In the genomic region with DNA sequence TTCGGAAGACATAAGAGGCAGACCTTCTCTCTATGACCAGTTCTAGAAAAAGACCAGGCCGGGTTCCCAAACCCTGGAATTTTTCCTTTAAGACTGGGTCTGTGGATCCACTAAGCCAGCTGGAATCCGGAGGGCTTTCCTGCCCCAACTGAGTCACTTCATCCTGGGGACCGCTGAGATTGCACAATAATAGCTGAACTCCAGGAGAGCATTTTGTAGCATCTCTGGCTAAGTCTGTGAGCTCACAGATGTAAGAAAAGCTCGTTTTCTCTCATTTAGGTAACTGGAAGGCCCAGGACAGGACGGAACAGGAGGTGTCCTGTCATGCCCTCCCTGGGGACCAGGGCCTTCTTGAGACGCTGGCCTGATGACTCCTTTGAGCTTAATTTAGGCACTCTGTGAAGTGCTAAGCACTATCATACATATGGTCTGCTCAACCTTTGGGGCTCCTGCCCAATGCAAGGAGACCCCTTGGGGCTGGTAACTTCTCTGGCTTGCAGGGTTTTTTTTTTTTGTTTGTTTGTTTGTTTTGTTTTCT, we compare ENCODE assay signal across 9 mouse cellular contexts. TPM values are rescaled to one million over a fixed set of nuclear protein-coding genes. Genes with fewer than 3 reads are reported as not detected.
DNase-seq lines count a peak whose midpoint lies in the region; ATAC-seq and TF ChIP-seq lines count a peak whose summit lies in the region.
"Had no signal": no experiment of that assay in that cellular context is flagged by ENCODE, and none has a peak within 500 bp of the region (broad histone marks: within the 10 kb centered on the region; RNA-seq: fewer than 3 reads in every experiment).

No protein-coding gene starts in this region.

- 26% methylated on average over 7 of the region's 7 CpGs for WGBS in forebrain, postnatal 0 days
- 19% methylated on average over 7 of the region's 7 CpGs for WGBS in liver, embryonic 11.5 days

- H3K4me2 ChIP-seq in forebrain, postnatal 0 days (ENCODE audit: low read depth), result peak overlapping the region; percentile 56; the same call in 1 of the 2 replicates
- H3K4me2 ChIP-seq in liver, embryonic 11.5 days, result peak overlapping the region; percentile 58

- H3K4me1 ChIP-seq in forebrain, postnatal 0 days (ENCODE audit: insufficient read depth), result peaks cover 31% of the 10 kb centered on the region
- peaks cover 58% of the 10 kb centered on the region for H3K4me1 ChIP-seq in liver, embryonic 11.5 days (replicated peaks; ENCODE audit: control insufficient read depth, insufficient read depth, low read length)

- H3K27me3 ChIP-seq in C2C12 (ENCODE audit: control insufficient read depth, insufficient read depth, insufficient read length), result no peaks in the 10 kb centered on the region
- no peaks in the 10 kb centered on the region for H3K27me3 ChIP-seq in forebrain, postnatal 0 days (ENCODE audit: insufficient read depth, low read length)
- H3K27me3 ChIP-seq in liver, embryonic 11.5 days (replicated peaks; ENCODE audit: control insufficient read depth, insufficient read depth, low read length), result no peaks in the 10 kb centered on the region

- no peak for ATAC-seq in forebrain, postnatal 0 days
- ATAC-seq in liver, embryonic 11.5 days (replicated peaks; ENCODE audit: low FRiP score), result no peak
- no peak for ATAC-seq in megakaryocyte-erythroid progenitor cell, adult 5-6 weeks (replicated peaks; ENCODE audit: low FRiP score, low TSS enrichment, poor library complexity, severe bottlenecking)

- no peak overlapping the region for H3K4me3 ChIP-seq in C2C12 (ENCODE audit: insufficient read depth, poor library complexity, severe bottlenecking)
- H3K4me3 ChIP-seq in forebrain, postnatal 0 days (ENCODE audit: low read depth, low read length), result no peak overlapping the region
- H3K4me3 ChIP-seq in liver, embryonic 11.5 days (ENCODE audit: low read depth, low read length), result 0 out of 2 replicates have a peak overlapping the region, but pooled peaks have one; percentile 27

- H3K79me2 ChIP-seq in C2C12 (ENCODE audit: control insufficient read depth, insufficient read depth), result no peaks in the 10 kb centered on the region

- H3K27ac ChIP-seq in forebrain, postnatal 0 days (ENCODE audit: low read depth, low read length), result peak overlapping the region; percentile 73
- H3K27ac ChIP-seq in liver, embryonic 11.5 days (ENCODE audit: low read depth, low read length), result 0 out of 2 replicates have a peak overlapping the region, but pooled peaks have one; percentile 14

- no peak for TF ChIP-seq CTCF in C2C12 (IDR thresholded peaks at IDR 0.05; ENCODE audit: control insufficient read depth, insufficient read depth, insufficient read length)
- TF ChIP-seq CTCF in forebrain, postnatal 0 days (IDR thresholded peaks at IDR 0.05; ENCODE audit: low read depth), result no peak

- H3ac ChIP-seq in C2C12 (ENCODE audit: control insufficient read depth, insufficient read length, low read depth), result no peak overlapping the region

- peak; percentile 41 for DNase-seq in gastrocnemius, postnatal 14 days
- no peak for DNase-seq in gastrocnemius, postnatal 10 days
- no peak for DNase-seq in forebrain, postnatal 0 days
- DNase-seq in liver, embryonic 11.5 days (ENCODE audit: low spot score), result no peak
- no peak for DNase-seq in retina, postnatal 1 day
- no peak for DNase-seq in left cerebral cortex, postnatal 4 days

- no peaks in the 10 kb centered on the region for H3K9me3 ChIP-seq in forebrain, postnatal 0 days (ENCODE audit: low read length)
- no peaks in the 10 kb centered on the region for H3K9me3 ChIP-seq in liver, embryonic 11.5 days (ENCODE audit: control insufficient read depth, low read length)

- H3K9ac ChIP-seq in forebrain, postnatal 0 days, result 0 out of 2 replicates have a peak overlapping the region, but pooled peaks have one; percentile 25
- no peak overlapping the region for H3K9ac ChIP-seq in liver, embryonic 11.5 days (ENCODE audit: low read depth, low read length)

- no peaks in the 10 kb centered on the region for H3K36me3 ChIP-seq in C2C12 (ENCODE audit: control insufficient read depth, insufficient read depth)
- H3K36me3 ChIP-seq in forebrain, postnatal 0 days (ENCODE audit: insufficient read depth), result no peaks in the 10 kb centered on the region
- no peaks in the 10 kb centered on the region for H3K36me3 ChIP-seq in liver, embryonic 11.5 days (ENCODE audit: control insufficient read depth, insufficient read depth, low read length)
- H3K36me3 ChIP-seq: G1E had no signal

- no peaks in the 10 kb centered on the region for H3K79me3 ChIP-seq in C2C12 (ENCODE audit: low read depth)

- intact Hi-C loops in gastrocnemius, postnatal 14 days (cut with DNase I; ENCODE audit: low total_unique reads), result no loop called here
- intact Hi-C loops in left cerebral cortex, postnatal 4 days (cut with DNase I), result no loop called here

TF ChIP-seq in C2C12, 6 proteins besides CTCF, POLR2A, EP300 and RAD21:
- TF ChIP-seq CEBPB (IDR thresholded peaks at IDR 0.05; ENCODE audit: low read depth), result peak; percentile 99
- TF ChIP-seq FOSL1 (IDR thresholded peaks at IDR 0.05; ENCODE audit: insufficient read depth, low read length, poor library complexity, severe bottlenecking), result no peak
- no peak for TF ChIP-seq USF1 (IDR thresholded peaks at IDR 0.05; ENCODE audit: low read depth)
TF ChIP-seq in C2C12: peak in this region for 1.

RNA-seq across cellular contexts. Expression of a gene that starts 16.6 kb away (rescaled TPM):
- total RNA-seq in gastrocnemius, postnatal 14 days (2021), result 1 to 10 TPM; 4.9 to 6.6 TPM
- total RNA-seq in gastrocnemius, postnatal 10 days (2021), result 1 to 10 TPM; 4.0 to 4.8 TPM
- polyA plus RNA-seq in C2C12 (2012; fragmentation: generic; extraction: Trizol), result 0.46 TPM
- total RNA-seq in forebrain, postnatal 0 days (2014; rRNA removed), result 16.8 and 24.2 TPM in 2 replicates
- polyA plus RNA-seq in forebrain, postnatal 0 days (2015; fragmentation: Nextera tagmentation; extraction: Ambion mirVana), result 11.1 and 16.1 TPM in 2 replicates
- polyA plus RNA-seq in liver, embryonic 11.5 days (2014; fragmentation: Nextera tagmentation; extraction: Ambion mirVana), result 6.5 and 6.7 TPM in 2 replicates
- total RNA-seq in megakaryocyte-erythroid progenitor cell, adult 5-6 weeks (2014; fragmentation: Nextera tagmentation), result 5.4 and 8.5 TPM in 2 replicates
- total RNA-seq in megakaryocyte-erythroid progenitor cell, adult 5-6 weeks (2017), result 5.1 and 9.6 TPM in 2 replicates
- total RNA-seq in left cerebral cortex, postnatal 4 days (2021), result 10 to 100 TPM; 18.5 to 20.0 TPM
- polyA plus RNA-seq: G1E had no signal

RNA-seq across cellular contexts. Expression of a gene that starts 55.3 kb away (rescaled TPM):
- total RNA-seq in gastrocnemius, postnatal 14 days (2021), result not detected
- not detected for total RNA-seq in gastrocnemius, postnatal 10 days (2021)
- not detected for polyA plus RNA-seq in C2C12 (2012; fragmentation: generic; extraction: Trizol)
- not detected in 2 replicates for total RNA-seq in forebrain, postnatal 0 days (2014; rRNA removed)
- polyA plus RNA-seq in forebrain, postnatal 0 days (2015; fragmentation: Nextera tagmentation; extraction: Ambion mirVana), result 0.35 TPM in 1 of 2 replicates, not detected in the other
- polyA plus RNA-seq in liver, embryonic 11.5 days (2014; fragmentation: Nextera tagmentation; extraction: Ambion mirVana), result 2.1 and 2.5 TPM in 2 replicates
- not detected in 2 replicates for total RNA-seq in megakaryocyte-erythroid progenitor cell, adult 5-6 weeks (2014; fragmentation: Nextera tagmentation)
- total RNA-seq in megakaryocyte-erythroid progenitor cell, adult 5-6 weeks (2017), result not detected in 2 replicates
- not detected for total RNA-seq in left cerebral cortex, postnatal 4 days (2021)
- total RNA-seq: G1E had no signal
- polyA plus RNA-seq: G1E had no signal
